23 mouse cellular contexts compared by ENCODE assay signal in the genomic region with DNA sequence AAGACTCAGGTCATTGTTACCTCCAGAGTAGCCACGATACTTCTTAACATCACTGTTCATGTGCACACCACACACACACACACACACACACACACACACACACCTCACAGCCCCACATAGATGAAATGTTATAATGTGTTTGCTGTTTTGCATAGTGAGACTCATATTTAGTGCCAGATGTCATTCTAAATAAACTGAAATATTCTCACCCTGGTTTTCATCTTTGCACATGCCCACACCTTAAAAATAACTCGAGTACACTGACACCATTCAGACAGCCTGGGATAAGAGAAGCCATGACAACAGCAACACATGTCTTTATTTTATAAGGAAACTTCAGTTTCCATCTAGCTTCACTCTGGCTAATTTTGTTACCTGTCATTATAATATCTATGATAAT.
A peak's percentile ranks its signal among the peaks of the same experiment; 100 is the strongest.
DNase-seq lines count a peak whose midpoint lies in the region; ATAC-seq and TF ChIP-seq lines count a peak whose summit lies in the region.
"Had no signal": no experiment of that assay in that cellular context is flagged by ENCODE, and none has a peak within 500 bp of the region (broad histone marks: within the 10 kb centered on the region; RNA-seq: fewer than 3 reads in every experiment).

No protein-coding gene starts in this region.

- peaks cover 23% of the 10 kb centered on the region for H3K4me1 ChIP-seq in cerebellum, adult 2 months (ENCODE audit: control insufficient read depth, insufficient read depth, low read length)
- H3K4me1 ChIP-seq in forebrain, postnatal 0 days (ENCODE audit: insufficient read depth): peaks cover 7% of the 10 kb centered on the region
- H3K4me1 ChIP-seq in forebrain, embryonic 16.5 days (replicated peaks; ENCODE audit: control insufficient read depth, insufficient read depth, low read length): peaks cover 14% of the 10 kb centered on the region

- TF ChIP-seq POLR2A in cerebellum, adult 2 months (IDR thresholded peaks at IDR 0.05; ENCODE audit: borderline replicate concordance, insufficient read depth, low read length): no peak

- H3K9ac ChIP-seq in forebrain, postnatal 0 days: no peak overlapping the region
- H3K9ac ChIP-seq in forebrain, embryonic 16.5 days (replicated peaks; ENCODE audit: low read depth, low read length): no peak overlapping the region

- no peaks in the 10 kb centered on the region for H3K9me3 ChIP-seq in forebrain, postnatal 0 days (ENCODE audit: low read length)
- H3K9me3 ChIP-seq in forebrain, embryonic 16.5 days (ENCODE audit: control insufficient read depth, low read length): no peaks in the 10 kb centered on the region
- H3K9me3 ChIP-seq: G1E had no signal

- no peak for TF ChIP-seq CTCF in cerebellum, adult 2 months (IDR thresholded peaks at IDR 0.05; ENCODE audit: borderline replicate concordance, insufficient read depth, low read depth, low read length)
- no peak for TF ChIP-seq CTCF in forebrain, postnatal 0 days (IDR thresholded peaks at IDR 0.05; ENCODE audit: low read depth)

- no peak for DNase-seq in cerebellum, adult 2 months
- no peak for DNase-seq in cerebellum, postnatal 10 days
- DNase-seq in forebrain, postnatal 0 days: no peak
- DNase-seq in frontal cortex, postnatal 36 days (ENCODE audit: low spot score in 2 of 2): no peak
- DNase-seq in brain, adult 2 months (ENCODE audit: low read depth, low spot score): peak; percentile 37
- DNase-seq in layer of hippocampus, postnatal 25 days (ENCODE audit: extremely low spot score in 1 of 2, low spot score in 1 of 2): no peak
- DNase-seq: adrenal gland, adult 2 months; adrenal gland, adult 8-10 months; adrenal gland, postnatal 10 days; adrenal gland, postnatal 14 days; adrenal gland, postnatal 25 days; adrenal gland, postnatal 36 days; B cell, adult 2 months; cerebellum, adult 11 months; cerebellum, adult 11-12 months; cerebellum, adult 18-20 months had no signal

- 58% methylated on average over 2 of the region's 2 CpGs for WGBS in cerebellum, adult 2 months
- 70% methylated on average over 2 of the region's 2 CpGs for WGBS in forebrain, postnatal 0 days
- 80% methylated on average over 2 of the region's 2 CpGs for WGBS in forebrain, embryonic 16.5 days

- H3K27ac ChIP-seq in cerebellum, adult 2 months (ENCODE audit: insufficient read depth, low read length): peak overlapping the region; percentile 73; the same call in 1 of the 2 replicates
- H3K27ac ChIP-seq in forebrain, postnatal 0 days (ENCODE audit: low read depth, low read length): no peak overlapping the region
- no peak overlapping the region for H3K27ac ChIP-seq in forebrain, embryonic 16.5 days (ENCODE audit: low read length)

- H3K27me3 ChIP-seq in cerebellum, adult 2 months (ENCODE audit: control insufficient read depth, insufficient read depth, low read length): no peaks in the 10 kb centered on the region
- H3K27me3 ChIP-seq in forebrain, postnatal 0 days (ENCODE audit: insufficient read depth, low read length): no peaks in the 10 kb centered on the region
- H3K27me3 ChIP-seq in forebrain, embryonic 16.5 days (replicated peaks; ENCODE audit: control insufficient read depth, insufficient read depth, low read length): no peaks in the 10 kb centered on the region
- H3K27me3 ChIP-seq: CH12.LX, Patski had no signal

- H3K36me3 ChIP-seq in forebrain, postnatal 0 days (ENCODE audit: insufficient read depth): no peaks in the 10 kb centered on the region
- no peaks in the 10 kb centered on the region for H3K36me3 ChIP-seq in forebrain, embryonic 16.5 days (ENCODE audit: control insufficient read depth, insufficient read depth)

- no peak overlapping the region for H3K4me2 ChIP-seq in forebrain, postnatal 0 days (ENCODE audit: low read depth)
- H3K4me2 ChIP-seq in forebrain, embryonic 16.5 days (ENCODE audit: low read length): no peak overlapping the region

- 0 out of 2 replicates have a peak, but pooled peaks have one; percentile 18 for ATAC-seq in forebrain, postnatal 0 days
- ATAC-seq in forebrain, embryonic 16.5 days: no peak
- ATAC-seq in frontal cortex, adult (ENCODE audit: low TSS enrichment): peak; percentile 48; the same call in 1 of the 2 replicates
- ATAC-seq: activated CD4-positive, CD25-positive, alpha-beta regulatory T cell, adult 4 months; CD4-positive, CD25-positive, alpha-beta regulatory T cell, adult 4 months; Patski had no signal

- H3K4me3 ChIP-seq in cerebellum, adult 2 months (replicated peaks; ENCODE audit: insufficient read depth, low read depth, low read length): no peak overlapping the region
- no peak overlapping the region for H3K4me3 ChIP-seq in forebrain, postnatal 0 days (ENCODE audit: low read depth, low read length)
- no peak overlapping the region for H3K4me3 ChIP-seq in forebrain, embryonic 16.5 days (replicated peaks; ENCODE audit: low read length)
